Mouse (Mus musculus) CD8-positive naive resting alpha-beta T cell, adult 57 days (primary cell): ENCODE measurements around the gene Stpg3. TPM values are rescaled to one million over a fixed set of nuclear protein-coding genes. Genes with fewer than 3 reads are reported as not detected.

ENCODE experiments used
- total RNA-seq: library from RNA; stranded (reverse); gene quantifications from one replicate; pipeline ENCODE4 v1.2.4, GENCODE M21; 2023

Stpg3 gene
- not detected for total RNA-seq

DNA sequence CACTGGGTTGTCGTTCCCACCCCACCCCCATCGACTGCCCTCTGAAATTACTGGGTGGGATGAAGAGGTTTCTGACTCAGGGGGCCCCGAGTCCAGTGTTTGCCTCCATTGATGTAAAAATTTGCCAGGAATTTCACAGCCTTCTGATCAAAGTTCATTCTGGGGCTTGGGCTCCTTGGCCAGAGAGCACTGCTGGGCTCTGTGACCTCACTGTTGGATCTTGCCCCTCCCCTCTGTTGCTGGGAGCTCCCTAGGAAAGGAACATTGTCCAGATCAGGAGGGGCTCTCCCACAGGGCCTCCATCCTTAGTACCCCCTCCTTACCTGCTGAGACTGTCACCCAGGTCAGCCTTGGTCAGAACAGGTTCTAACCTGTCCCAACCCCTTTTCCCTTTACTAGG lies at the start of gene Stpg3:
Gene Stpg3, minus strand, starts transcription at position 194 of the 400 bp plus-strand sequence.

DNA sequence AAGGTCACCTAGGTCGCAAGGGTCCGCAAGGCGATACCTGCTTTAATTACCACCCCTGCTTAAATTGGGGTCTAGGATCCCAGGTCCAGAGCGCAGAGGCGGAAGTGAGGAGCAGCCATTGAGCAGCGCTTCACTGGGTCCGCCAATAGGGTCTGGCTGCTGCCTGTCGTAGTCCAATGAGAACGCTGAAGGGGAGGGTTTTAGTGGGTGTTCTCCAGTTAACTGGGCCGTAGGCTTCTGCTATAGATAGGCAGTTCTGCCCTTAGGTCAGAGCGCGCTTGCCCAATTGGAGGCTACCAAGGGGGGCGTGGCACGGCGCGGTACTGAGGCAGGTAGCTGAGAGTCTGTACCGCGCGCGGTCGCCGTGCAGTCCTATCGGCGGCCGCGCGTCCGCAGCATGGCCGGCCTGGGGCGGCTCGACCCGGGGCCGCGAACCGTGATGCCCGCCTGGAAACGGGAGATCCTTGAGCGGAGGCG lies 47.9 kb upstream of the Stpg3 start, which contains the start of gene Tprn:
Gene Tprn, plus strand, starts transcription at position 328 of the 477 bp plus-strand sequence.

DNA sequence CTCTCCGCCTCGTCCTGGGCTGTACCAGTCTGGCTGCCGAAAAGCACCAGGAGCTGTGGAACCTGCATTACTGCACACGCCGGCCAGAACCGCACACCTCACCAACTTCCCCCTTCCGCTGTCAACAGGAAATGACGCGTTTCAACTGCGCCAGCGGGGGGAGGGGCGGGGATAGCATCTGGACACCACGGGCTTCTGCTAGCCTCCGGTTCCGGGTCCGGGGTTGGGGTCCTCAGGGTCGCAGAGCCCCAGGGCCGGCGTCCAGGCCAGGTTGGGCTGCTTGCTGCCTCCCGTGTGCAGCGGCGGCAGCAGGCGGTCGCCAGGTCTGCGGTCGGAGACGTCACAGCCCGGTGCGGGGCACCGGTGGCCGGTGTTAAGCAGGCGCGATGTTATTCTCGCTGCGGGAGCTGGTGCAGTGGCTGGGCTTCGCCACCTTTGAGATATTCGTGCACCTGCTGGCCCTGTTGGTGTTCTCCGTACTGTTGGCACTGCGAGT lies 40.9 kb upstream of the Stpg3 start, which contains the start of gene Tmem203:
Gene Tmem203, plus strand, starts transcription at position 156 of the 496 bp plus-strand sequence.

DNA sequence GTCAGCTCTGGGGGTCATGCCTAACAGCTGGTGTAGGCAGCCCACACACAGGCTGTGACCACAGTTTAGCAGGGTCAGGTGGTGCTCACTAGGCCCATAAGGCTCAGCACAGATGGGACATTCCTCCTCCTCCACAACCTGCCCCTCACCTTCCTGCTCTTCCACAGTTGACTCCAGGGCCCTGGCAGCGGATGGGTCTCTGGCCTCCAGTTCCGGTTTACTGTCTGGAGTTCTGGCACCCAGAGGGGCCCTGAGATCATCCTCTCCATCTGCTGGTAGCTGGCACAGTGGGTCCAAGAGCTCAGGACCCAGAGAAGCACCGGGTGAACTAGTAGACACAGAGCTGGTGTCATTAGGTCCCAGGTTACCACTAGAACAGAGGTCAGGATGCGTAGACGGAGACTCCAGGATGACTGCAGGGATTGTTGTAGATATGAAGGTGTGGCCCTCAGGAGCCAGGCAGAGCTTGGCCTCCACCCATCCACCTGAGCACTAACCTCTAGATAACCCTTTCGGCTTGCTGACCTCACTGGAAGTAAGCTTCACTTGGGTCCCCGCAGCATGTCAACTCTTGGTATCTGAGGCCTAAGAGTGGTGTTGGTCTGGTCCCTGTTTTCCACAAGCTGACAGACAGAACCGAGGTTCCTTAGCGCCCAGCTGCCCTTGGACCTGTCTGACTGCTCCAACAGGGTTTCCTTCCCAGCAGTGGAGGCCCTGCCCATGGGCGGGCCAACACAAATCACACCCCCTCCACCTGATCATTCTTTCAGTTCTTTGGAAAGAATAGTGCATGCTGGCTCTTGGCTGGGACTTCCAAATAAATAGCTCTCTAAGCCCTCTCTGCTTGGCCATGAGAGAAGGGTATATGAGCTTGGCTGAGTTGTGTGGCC lies 32.0 kb upstream of the Stpg3 start, which contains the start of gene AL732309.1:
Gene AL732309.1, minus strand, starts transcription at position 681 of the 890 bp plus-strand sequence.

DNA sequence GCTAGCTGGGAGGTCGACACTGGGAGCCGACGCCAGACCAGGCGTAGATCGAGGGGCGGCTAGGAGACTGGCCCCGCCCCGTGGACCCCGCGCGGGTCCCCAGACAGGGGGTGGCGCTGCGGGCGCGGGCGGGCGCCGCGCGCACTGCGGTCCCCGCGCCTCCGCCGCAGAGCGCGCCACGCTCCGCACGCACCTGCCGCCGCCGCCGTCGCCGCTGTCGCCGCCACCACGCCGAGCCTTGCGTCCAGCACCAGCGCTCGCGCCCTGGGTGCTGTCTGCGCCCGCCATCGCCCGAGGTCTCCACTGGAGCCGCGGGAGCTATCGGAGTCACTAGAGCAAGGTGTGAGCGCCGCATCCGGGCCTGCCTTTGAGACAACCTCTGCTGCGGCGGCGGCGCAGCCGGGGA lies 27.7 kb upstream of the Stpg3 start, which contains the start of the genes Rnf208 and Cysrt1:
Gene Rnf208, plus strand, starts transcription at position 155 of the 406 bp plus-strand sequence.
Gene Cysrt1, minus strand, starts transcription at position 352 of the 406 bp plus-strand sequence.

DNA sequence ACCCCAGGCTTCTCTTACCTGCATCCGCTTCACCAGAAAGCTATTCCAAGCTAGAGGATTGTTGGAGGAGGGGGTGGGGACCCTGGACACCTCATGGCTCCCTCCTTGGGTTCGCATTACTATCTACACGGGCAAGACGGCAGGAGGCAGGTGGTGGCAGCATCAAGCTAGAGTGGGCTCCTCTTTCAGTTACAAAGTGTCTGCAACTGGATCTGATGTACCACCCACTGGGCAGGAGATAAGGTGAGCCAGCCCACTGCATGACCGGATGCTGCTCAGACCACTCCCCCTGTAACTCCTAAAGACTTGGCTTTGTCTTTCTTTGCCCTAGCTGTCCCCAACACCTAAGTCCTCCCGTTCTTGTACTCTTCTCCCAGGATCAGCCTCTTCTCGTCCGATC lies 22.2 kb upstream of the Stpg3 start, which contains the start of gene Rnf224:
Gene Rnf224, minus strand, starts transcription at position 174 of the 400 bp plus-strand sequence.

DNA sequence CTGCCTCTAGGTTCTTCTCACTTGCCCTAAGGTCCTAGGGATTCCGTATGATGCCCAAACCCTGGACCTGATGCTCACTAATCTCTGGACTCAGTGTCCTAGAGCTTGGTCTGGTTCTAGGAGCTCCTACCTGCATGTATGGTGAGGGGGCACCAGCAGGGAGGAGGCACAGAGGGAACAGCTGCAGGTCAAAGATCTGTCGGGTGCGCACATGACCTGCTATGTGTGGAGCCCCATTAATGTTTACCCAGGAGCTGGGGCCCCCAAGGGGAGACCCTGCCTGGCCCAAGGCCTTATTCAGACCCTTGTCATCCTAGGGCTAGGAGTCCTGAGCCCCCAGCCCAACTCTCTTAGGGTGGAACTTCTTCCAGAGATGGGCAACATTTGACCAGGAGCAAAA lies 19.6 kb upstream of the Stpg3 start, which contains the start of gene Slc34a3:
Gene Slc34a3, minus strand, starts transcription at position 315 of the 400 bp plus-strand sequence.

DNA sequence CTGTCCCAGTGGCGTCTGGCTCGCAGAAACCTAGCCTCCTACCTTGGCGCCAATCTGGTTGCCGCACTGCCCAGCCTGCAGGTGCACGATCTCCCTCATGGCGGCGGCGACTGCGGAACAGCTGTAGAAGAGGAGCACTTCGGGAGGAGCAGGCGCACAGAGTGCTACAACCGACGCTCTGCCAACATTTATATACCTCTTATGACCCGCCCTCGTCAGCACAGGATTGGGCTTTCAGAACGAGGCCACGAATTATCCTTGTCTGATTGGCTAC lies 10.0 kb upstream of the Stpg3 start, which contains the start of gene Tubb4b:
Gene Tubb4b, minus strand, starts transcription at position 211 of the 274 bp plus-strand sequence.

DNA sequence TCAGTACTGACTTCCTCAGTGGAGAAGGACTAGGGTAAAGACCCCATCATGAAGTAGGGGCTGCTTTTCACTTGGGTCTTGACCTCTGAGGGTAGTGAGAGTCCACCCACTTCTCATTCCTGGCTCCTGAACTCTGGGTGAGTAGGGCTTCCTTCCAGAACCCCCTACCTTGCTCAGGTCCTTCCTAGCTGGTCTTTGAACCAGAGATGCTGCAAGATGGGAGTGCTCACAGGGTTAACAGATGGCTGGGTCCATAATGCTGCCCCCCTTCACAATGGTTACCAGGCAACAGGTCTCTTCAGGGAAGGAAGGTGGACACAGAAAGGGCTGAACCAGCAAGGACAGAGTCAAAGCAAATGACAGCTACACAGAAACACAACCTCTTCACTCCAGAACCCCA lies 4.0 kb upstream of the Stpg3 start, which contains the start of gene Fam166a:
Gene Fam166a, plus strand, starts transcription at position 301 of the 400 bp plus-strand sequence.

DNA sequence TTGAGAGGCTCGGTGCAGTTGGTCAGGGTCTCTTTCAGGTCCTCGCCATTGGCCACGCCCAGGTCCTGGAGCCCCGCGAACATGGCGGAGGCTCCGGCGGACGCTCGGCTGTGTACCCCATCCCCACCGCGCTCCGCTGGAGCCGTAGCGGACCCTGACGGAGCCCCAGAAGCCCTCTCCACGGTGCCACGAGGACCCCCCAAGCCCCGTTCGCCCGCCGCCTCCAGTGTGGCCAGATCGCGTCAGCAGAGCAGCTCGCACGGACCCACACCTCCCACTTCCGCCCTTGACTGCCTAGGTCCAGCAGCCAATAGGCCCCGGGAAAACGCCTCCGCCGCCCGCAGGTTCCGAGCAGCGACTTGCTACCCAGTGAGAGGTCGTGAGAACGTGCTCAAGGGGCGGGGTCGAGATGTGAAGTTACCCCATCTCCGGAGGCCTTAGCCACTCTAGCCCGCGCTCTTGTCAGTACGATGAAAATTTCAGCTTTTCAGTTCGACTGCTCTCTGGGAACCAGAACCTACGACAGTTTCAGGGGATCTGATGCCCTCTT lies 3.2 kb downstream of the Stpg3 start, which contains the start of gene Nelfb:
Gene Nelfb, minus strand, starts transcription at position 369 of the 550 bp plus-strand sequence.

DNA sequence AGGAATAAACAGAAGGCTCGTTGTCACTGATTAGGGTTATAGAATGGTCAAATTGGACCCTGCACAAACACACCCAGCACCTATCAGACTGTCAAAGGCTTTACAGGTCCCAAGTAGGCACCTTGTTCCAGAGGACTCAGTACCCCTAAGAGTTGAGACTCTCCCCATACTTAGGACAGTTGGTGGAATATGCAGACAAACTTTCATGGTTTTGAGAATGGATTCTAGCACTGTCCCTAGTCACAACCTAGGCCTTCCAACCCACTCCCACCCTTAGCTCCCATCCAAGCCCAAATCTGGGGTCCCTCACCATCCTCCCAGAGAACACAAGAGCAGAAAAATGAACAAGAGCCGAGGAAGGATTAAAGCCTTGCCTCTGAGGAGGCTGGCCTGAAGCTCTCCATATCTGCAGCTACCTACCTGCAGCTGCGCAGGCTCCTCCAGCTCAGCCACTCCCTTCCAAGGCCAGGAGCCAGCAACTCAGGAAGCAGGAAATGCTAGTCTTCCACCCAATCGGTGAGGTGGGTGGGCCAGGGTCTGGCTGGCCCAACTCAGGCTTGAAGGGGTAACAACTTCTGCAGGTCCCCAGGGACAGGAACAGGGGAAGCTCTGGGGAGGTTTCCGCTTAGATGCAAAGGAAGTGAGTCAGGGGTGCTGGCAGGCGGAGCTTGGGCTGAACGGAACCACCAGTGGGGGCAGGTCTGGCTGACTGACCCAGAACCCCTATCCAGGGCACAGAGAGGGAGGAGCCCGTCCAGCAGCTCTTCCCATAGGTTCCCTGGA lies 18.1 kb downstream of the Stpg3 start, which contains the start of gene Tor4a:
Gene Tor4a, minus strand, starts transcription at position 715 of the 783 bp plus-strand sequence.

DNA sequence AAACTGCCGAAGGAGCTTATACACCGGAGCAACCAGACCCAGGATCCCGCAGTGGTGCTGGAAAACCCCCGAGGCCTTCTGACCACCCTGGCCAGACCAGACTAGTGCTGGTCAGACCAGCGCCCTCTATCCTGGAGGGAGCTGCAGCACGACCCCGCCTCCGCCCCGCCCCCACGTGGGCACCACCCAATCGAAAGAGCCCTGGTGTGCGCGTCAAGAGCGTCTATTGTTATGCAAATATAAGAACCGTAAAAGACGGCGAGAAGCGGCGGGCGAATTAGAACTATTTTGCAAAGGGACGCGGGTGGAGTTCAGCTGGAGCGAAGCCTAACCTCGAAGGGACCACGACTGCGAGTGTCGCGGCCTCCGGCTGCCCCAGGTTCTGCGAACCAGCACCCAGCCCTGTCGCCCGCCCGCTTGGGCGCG lies 33.9 kb downstream of the Stpg3 start, which contains the start of gene Nrarp:
Gene Nrarp, plus strand, starts transcription at position 281 of the 426 bp plus-strand sequence.

Other genes with a start within 250 kb of the Stpg3 start
- 25.1 TPM for gene Mrpl41, start 239.5 kb downstream of the Stpg3 start, total RNA-seq
- gene Pnpla7, start 238.6 kb downstream of the Stpg3 start, total RNA-seq, result 159 TPM
- gene Nsmf, start 160.3 kb downstream of the Stpg3 start, total RNA-seq, result 22.7 TPM
- not detected for gene Entpd8, start 134.3 kb downstream of the Stpg3 start, total RNA-seq
- not detected for gene Noxa1, start 119.5 kb downstream of the Stpg3 start, total RNA-seq
- 3.3 TPM for gene Nrarp, start 33.9 kb downstream of the Stpg3 start, total RNA-seq
- gene Tor4a, start 17.8 kb downstream of the Stpg3 start, total RNA-seq, result 25.9 TPM
- 68.2 TPM for gene Nelfb, start 3.1 kb downstream of the Stpg3 start, total RNA-seq
- gene Fam166a, start 4.1 kb upstream of the Stpg3 start, total RNA-seq, result not detected
- gene Tubb4b, start 10.1 kb upstream of the Stpg3 start, total RNA-seq, result 105 TPM
- gene Slc34a3, start 19.7 kb upstream of the Stpg3 start, total RNA-seq, result not detected
- not detected for gene Rnf224, start 22.1 kb upstream of the Stpg3 start, total RNA-seq
- not detected for gene Rnf208, start 27.6 kb upstream of the Stpg3 start, total RNA-seq
- not detected for gene Cysrt1, start 27.8 kb upstream of the Stpg3 start, total RNA-seq
- 11.0 TPM for gene AL732309.1, start 32.2 kb upstream of the Stpg3 start, total RNA-seq
- gene Tmem203, start 40.8 kb upstream of the Stpg3 start, total RNA-seq, result 20.6 TPM
- gene Tprn, start 48.0 kb upstream of the Stpg3 start, total RNA-seq, result 20.0 TPM
- 39.1 TPM for gene Ssna1, start 57.8 kb upstream of the Stpg3 start, total RNA-seq
- gene Anapc2, start 57.8 kb upstream of the Stpg3 start, total RNA-seq, result 92.6 TPM
- gene Tmem210, start 73.5 kb upstream of the Stpg3 start, total RNA-seq, result not detected
- not detected for gene Lrrc26, start 75.3 kb upstream of the Stpg3 start, total RNA-seq
- gene Grin1, start 104.5 kb upstream of the Stpg3 start, total RNA-seq, result not detected
- 34.4 TPM for gene Man1b1, start 117.7 kb upstream of the Stpg3 start, total RNA-seq
- 13.0 TPM for gene Dpp7, start 141.7 kb upstream of the Stpg3 start, total RNA-seq
- 12.6 TPM for gene Uap1l1, start 151.0 kb upstream of the Stpg3 start, total RNA-seq
- not detected for gene Sapcd2, start 157.7 kb upstream of the Stpg3 start, total RNA-seq
- not detected for gene Entpd2, start 181.2 kb upstream of the Stpg3 start, total RNA-seq
- gene Npdc1, start 184.7 kb upstream of the Stpg3 start, total RNA-seq, result 2.3 TPM
- gene Fut7, start 208.6 kb upstream of the Stpg3 start, total RNA-seq, result 0.52 TPM
- gene Abca2, start 214.1 kb upstream of the Stpg3 start, total RNA-seq, result 80.3 TPM
- not detected for gene Clic3, start 242.2 kb upstream of the Stpg3 start, total RNA-seq
- gene Paxx, start 246.5 kb upstream of the Stpg3 start, total RNA-seq, result 83.0 TPM